Mouse (Mus musculus): ENCODE results near the gene Glipr2. TPM values are rescaled to one million over a fixed set of nuclear protein-coding genes. Genes with fewer than 3 reads are reported as not detected.

The Glipr2 gene
- polyA plus RNA-seq, 1 experiment: 10.2 TPM

DNA sequence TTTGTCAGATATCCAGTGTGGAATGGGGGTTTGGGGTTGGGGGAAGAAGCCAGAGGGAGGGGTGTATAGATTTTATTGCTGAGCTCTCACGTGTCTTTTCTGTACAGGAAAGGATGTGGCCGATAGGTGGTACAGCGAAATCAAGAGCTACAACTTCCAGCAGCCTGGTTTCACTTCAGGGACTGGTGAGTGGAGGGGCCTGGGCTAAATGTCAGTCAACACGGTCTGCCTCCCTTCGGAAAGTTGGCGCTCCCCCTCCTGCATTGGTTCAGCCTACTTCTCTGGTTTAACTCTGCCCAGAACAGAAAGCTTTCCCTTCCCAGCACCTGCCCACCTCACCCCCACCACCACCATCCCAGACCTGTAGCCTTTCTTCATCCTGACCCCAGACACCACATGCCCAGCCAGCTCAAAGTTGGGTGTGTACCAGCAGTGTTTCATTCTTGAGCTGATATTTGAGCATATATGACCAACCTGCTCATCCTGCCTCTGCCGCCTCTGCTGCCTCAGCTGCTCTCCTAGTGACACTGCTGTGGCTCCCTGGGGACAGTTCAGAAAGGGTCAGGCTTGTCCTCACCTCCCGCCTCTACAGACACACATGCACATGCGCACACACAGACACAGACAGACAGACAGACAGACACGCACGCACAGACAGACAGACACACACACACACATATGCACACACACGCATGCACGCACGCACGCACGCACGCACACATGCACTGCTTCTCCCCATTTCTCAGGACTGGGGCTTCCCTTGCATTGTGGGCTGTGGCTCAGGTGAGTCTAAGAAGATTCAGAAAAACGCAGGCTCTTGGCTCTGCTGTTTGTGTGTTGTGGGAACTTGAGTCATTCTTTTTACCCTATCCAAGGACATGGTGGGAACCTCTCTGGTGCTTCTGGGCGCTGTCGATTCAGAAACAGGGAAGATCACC, 13.5 kb downstream of the Glipr2 start:
- no peak for DNase-seq (ENCODE audit: low read depth)

DNA sequence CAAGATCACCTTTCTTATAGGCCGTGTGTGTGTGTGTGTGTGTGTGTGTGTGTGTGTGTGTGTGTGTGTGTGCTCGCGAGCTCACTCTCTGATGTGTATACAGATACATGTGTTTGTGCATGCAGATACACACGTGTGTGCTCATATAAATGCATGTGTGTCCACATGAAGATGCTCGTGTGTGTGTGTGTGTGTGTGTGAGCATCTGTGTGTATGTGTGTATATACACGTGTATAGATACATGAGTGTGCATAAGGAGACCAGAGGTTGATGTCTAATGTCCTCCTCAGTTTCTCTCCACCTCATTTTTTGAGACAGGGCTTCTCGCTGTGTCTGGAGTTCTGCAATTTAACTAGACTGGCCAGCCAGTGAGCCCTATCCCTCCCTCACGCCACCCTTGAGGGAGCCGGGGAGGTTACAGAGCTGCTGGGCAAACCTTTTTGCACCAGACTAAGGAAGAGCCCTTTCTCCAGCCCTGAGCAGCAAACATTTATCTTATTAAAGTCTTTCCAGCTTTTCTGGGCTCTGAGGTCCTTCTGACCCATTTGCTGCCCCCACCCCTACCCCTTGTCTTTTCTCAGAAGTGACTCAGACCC, 14.4 kb downstream of the Glipr2 start:
- DNase-seq (ENCODE audit: low read depth): no peak

DNA sequence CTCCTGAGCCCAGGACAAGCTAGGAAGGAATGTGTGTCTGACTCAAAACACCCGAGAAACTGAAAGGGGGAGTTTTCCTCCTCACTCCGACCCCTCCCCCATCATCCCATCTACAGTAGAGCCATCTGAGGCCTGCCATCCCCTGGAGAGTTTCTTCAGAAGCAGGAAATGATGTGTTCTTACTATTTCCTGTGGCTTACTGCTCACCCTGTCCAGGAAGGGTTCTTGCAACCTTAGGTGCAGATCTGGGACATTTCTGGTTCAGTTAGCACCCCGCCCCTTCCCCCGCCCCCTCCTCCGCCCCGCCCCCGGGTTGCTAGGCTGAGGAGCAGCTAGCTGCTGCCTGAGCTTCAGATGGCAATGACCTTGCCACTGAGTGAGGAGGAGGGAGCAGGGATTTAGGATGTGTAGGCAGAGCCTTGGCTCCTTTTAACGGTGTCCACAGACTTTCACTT, 15.0 kb downstream of the Glipr2 start:
- DNase-seq (ENCODE audit: low read depth): no peak

DNA sequence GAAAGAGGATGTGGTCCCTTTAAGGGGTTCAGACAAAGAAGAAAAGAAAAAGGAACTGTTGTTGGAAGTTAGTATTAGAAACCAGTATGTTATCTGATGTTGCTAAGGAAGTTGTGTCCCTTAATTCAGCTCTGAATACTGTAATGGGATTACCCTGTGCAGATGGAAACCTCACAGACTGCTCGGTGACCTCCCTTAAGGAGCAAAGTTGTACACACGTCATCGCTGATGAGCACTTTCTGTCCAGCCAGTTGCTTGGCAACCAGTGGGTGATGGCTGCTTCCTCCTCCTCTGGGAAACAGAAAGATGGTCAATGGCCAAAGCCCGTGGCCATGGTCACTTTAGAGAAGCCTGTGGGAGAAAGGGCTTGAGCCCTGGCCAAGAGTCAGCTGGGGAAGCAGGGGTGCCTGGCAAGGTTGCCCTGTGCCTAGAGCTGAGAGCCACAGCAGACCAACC, 16.4 kb downstream of the Glipr2 start:
- no peak for DNase-seq (ENCODE audit: low read depth)

- DNase-seq (ENCODE audit: low read depth): no peak
Observed at GRCm38 (mm10) chr4:43974914-43975616, 17.9 kb downstream of the Glipr2 start.

- no peak for DNase-seq (ENCODE audit: low read depth)
Observed at GRCm38 (mm10) chr4:43976223-43976740, 19.1 kb downstream of the Glipr2 start.

GRCm38 (mm10) chr4:43978521-43979443, 21.6 kb downstream of the Glipr2 start:
- no peak for DNase-seq (ENCODE audit: low read depth)

DNA sequence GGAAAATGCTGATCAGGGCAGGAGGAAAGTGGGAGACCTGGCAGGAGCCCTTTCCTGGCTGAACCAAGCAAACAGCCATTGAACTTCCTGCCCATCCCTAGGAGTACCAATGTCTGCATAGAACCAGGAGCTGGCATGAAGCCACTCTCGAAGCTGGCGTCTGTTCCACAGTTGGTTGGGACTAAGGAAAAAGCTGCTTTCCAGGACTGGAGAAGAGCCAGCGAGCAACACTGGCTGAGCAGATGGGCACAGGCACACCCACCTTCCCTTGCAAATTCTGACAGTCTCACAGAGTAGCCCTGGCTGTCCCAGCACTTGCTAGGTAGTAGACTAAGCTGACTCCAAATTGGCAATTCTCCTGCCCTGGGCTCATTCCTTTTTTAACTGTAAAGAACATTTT, 22.5 kb downstream of the Glipr2 start:
- no peak for DNase-seq (ENCODE audit: low read depth)

GRCm38 (mm10) chr4:43980236-43980635, 23.0 kb downstream of the Glipr2 start:
- DNase-seq (ENCODE audit: low read depth): no peak

DNA sequence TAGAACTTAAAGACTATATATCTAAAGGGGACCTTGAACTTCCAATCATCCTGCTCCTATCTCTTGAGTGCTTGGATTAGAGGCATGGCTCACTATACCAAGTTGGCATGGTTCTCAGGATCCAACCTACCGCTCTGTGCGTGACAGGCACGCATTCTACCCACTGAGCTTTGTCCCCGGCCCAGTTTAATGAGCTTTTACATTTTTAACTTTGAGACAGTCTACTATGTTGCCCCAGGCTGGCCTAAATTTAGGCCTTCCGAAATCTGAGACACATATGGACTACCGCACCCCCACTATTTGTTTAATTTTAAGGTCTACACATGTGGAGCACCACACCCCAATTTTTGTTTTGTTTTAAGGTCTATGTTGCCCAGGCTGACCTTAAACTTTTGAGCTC, 23.6 kb downstream of the Glipr2 start:
- DNase-seq (ENCODE audit: low read depth): no peak

- DNase-seq (ENCODE audit: low read depth): no peak
Observed at GRCm38 (mm10) chr4:43981251-43981650, 24.1 kb downstream of the Glipr2 start.

DNA sequence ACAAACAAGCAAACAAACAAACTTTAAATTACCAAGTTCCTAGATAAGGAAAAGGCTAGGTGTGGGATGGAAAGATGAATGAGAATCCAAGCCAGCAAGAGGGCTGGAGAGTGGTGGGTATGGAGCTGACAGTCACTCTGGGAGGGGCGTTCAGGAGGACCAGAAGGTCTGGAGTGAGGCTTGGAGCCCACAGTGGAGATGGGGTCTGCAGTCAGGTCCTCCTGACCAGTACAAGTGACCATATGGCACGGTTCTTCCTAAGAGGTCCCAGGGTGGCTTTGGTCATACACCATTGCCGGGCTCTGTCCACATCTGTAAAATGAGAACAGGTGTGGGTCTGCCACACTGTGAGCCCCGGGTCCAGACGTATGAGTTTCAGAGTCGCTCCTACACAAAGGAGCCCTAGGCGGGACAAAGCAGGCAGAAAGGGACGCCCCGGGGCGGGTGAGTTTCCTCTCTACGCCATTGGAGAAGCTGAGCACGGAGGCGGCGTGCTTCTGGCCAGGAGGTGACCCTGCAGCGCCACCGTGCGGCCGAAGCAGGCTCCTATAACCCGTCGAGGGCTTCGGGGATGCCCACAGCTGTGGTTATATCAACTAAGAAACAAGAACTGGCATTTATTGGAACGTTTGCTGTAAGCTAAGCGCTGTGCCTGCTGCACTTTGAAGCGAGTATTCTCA, 25.0 kb downstream of the Glipr2 start:
- no peak for DNase-seq (ENCODE audit: low read depth)

GRCm38 (mm10) chr4:43983181-43983580, 26.0 kb downstream of the Glipr2 start, which contains the start of gene Ccin:
Gene Ccin (plus strand): TSS chr4:43983483.
- DNase-seq (ENCODE audit: low read depth): no peak

GRCm38 (mm10) chr4:43983756-43984155, 26.6 kb downstream of the Glipr2 start:
- DNase-seq (ENCODE audit: low read depth): no peak

DNA sequence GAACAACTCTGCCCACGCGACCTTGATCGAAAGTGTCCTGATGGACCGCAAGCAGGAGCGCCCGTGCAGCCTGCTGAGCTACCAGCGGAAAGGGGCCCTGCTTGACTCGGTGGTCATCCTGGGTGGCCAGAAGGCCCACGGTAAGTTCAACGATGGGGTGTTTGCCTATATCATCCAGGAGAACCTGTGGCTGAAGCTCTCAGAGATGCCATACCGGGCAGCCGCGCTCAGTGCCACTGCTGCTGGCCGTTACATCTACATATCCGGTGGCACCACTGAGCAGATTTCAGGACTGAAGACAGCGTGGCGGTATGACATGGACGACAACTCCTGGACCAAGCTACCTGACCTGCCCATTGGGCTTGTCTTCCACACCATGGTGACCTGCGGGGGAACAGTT, 27.1 kb downstream of the Glipr2 start:
- no peak for DNase-seq (ENCODE audit: low read depth)

DNA sequence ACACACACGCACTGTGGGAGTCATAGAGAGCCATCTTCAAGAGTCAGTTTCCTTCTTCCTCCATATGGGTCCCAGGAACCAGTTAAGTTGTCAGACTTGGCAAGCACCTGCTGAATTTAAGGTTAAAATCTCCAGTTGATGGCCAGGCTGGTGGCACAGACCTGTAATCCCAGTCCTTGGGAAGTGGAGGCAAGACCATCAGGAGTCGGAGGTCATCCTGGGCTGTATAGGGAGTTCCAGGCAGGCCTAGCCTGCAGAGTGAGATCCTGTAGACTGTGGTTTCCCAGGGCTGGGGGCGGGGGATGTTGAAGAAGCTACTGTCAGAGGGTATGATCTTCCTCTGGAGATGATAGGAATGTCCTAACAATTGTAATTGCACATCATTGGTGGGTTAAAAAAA, 31.8 kb downstream of the Glipr2 start:
- DNase-seq (ENCODE audit: low read depth): no peak

- DNase-seq (ENCODE audit: low read depth): no peak
Observed at GRCm38 (mm10) chr4:43993072-43993471, 35.9 kb downstream of the Glipr2 start.

GRCm38 (mm10) chr4:43994342-43994741, 37.1 kb downstream of the Glipr2 start:
- no peak for DNase-seq (ENCODE audit: low read depth)

DNA sequence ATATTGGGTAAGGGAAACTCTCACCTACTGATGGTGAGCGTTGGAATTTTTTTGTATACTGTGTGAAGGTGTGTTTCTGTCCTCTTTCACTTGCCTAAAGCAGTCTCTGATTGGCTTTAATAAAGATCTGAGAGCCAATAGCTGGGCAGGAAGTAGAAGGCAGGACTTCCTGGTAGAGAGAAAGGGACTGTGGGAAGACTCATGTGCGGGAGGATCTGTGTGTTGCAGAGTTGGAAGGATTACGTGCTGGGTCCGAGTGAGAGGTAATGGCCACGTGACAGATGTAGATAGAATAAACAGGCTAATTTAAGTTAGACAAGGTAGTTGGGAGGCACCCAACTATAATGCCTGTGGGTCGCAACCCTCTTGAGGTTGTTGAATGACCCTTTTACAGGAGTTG, 46.4 kb downstream of the Glipr2 start:
- no peak for DNase-seq (ENCODE audit: low read depth)

DNA sequence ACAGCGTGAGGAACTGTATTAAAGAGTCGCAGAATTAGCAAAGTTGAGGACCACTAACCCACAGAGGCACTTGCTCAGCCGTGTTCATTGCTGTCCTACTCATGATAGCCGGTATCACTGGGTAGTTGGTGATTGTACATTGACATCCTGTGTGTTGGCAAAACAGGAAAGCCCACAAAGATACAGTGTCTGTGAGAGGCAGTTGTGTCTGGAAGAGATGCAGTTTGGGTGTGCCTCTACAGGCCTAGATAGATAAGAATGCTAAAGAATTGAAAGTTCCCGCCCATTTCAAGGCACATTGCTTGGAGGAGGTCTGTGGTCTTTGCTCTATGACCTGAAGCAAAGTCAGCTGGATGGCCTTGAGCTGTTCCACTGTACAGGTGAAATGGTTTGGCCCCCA, 46.9 kb downstream of the Glipr2 start, which contains the start of gene Clta:
Clta (plus strand) TSS at position 327 of the 400 bp plus-strand sequence.
- no peak for DNase-seq (ENCODE audit: low read depth)

All from gonadal fat pad, adult 2 months (tissue).